Mouse (Mus musculus): ENCODE measurements at regions not wholly inside any gene's neighbourhood (a gene's known extent, or its start where the extent isn't known, plus 50 kb on each side); places are given as distances from the start of the nearest gene placed in this dataset.

DNA sequence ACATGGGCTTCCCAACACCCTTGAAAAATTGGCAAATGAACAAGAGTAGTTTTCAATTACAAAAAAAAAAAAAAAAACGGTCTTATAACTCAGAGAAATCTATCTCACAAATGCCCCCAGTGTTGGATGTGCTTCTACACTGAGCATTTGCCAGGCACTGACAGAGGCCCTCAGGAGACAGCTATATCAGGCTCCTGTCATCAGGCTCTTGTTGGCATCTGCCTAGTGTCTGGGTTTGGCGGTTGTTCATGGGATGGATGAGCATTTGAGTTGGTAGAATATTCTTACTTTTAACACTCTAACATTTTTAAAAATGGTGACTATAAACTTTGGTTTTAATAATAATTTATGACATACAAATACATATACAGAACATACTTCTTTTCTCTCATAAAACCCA, 1555.4 kb upstream of the Map3k7 start:
- no peak for DNase-seq

DNA sequence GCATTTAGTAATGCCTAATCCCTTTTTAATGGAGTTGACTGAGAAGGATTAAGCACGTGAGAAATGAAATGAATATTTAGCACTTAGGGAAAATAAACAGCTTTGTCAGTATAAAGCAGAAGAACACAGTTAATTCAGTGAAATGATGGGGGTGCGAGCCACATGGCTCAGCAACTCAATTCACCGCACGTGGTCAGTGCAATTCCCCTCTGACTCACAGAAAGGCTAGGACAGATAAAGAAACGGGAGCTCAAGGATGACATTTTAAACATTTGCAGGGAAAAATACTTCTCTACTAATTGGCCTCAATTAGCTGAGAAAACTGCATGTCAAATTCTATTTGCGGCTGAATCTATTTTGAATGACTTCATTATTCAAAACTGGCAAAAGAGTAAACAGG, 1516.3 kb upstream of the Map3k7 start:
- no peak for DNase-seq

DNA sequence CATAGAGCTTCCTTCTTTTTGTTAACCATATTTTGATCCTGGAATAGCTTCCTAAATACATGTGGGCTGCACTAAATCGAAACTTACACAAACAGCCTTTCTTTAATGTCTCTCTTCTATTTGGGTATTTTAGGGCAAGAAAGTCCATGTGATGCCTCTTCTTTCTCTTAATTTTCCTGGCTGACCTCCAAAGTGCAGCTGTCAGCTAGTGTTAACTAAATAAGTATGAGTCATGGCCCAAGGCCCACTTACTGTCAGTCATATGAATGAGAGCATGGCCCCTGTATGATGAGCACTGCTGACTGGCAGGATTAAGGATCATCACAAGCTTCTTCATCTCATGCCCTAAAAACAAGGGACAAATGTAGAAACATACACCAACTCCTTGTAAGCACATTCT, 1513.5 kb upstream of the Map3k7 start:
- DNase-seq, result no peak

DNA sequence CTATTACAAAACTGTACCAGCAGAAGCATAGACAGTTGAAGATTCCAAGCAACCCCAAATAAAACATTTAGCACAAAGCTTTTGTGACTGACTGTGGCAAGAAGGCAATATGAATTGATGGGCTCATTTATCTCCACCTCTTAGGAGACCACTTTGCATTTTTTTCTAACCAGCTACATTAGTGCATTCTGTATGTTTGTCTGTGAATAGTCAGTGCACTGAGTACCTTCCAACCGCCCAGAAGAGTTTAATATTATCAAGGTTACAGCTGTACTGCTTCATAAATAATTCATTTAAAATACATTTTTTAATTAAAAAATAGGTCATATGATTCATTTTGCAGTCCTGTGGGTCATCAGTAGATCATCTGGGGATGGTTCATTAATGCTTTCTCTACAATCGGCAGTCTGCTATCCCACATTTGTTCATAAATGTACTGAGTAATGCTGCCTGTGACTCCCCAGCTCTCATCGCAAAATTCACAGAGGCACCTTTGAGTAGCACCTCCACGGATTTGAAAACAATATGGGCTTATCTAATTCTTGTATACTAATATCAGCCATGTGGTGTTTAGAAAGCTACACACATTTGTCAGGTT, 1496.5 kb upstream of the Map3k7 start:
- no peak for DNase-seq

DNA sequence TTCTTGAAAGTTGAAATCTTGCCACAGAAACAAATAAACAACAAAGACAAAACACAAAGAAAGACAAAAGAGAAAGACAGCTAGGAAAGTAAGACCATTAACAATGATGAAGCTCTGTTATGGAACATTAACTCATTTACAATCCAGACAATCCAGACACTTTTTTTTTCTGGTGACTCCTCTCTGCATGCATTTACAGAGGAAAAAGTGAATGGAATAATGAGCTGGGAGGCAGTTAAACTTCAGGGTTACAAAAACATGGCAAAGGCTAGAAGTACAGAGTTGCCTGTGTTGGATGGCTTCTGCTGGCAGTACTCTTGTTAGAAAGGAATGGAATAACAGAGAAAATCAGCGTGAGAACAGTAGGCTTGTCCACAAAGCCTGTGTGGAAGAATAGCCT, 1487.3 kb upstream of the Map3k7 start:
- DNase-seq, result no peak

DNA sequence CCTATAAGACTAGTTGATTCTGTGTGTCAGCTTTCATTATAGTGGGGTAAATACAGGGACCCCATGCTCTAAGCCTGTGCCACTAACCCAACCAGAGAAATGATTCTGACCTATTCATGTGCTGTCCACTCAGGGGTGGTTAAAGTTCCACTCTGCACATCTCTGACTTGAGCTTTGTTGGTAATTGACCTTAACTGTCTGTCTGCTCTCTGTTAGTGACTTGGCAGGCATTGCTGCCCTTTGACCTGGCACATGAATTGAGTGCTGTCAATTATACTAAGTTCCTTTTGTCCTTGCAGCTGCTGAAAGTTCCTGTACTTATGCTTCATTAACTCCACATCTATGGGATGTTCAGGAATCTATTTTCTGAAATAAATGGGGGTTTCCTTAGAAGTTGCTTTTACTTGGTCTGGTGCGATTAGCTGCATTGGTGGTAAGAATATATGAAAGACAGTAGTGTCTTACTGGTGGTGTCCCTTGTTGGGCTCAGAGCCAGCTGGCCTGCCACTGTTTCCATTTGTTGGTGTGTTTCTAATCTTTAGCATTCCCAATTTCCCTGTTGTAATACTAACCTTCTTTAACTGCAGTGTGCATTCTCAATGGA, 1463.7 kb upstream of the Map3k7 start:
- peak in 1 of 2 experiments; percentile 0 for DNase-seq

Measured in adrenal gland, postnatal 36 days (tissue).